ENCODE assay signal across 8 mouse cellular contexts in the genomic region with DNA sequence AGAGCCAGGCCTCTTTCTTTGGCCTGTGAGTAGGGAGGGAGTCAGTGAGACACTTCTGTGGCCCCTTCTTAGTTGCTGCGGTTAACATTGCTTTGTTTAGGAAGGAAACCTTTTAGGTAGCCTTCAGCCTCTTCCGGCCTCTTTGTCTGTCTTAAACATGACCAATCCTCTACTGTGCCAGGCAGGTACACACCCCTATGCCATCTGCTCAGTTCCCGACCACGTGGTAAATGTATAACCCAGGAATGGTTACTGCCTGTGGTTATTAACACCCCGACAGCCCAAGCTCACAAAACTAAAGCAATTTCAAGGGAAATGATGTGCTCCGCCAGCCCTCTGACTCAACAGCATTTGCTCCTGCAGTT. TPM values are rescaled to one million over a fixed set of nuclear protein-coding genes. Genes with fewer than 3 reads are reported as not detected.
A peak's percentile ranks its signal among the peaks of the same experiment; 100 is the strongest.
DNase-seq lines count a peak whose midpoint lies in the region; ATAC-seq and TF ChIP-seq lines count a peak whose summit lies in the region.

No protein-coding gene starts in this region.

- no peaks in the 10 kb centered on the region for H3K36me3 ChIP-seq in E14TG2a.4 (ENCODE audit: insufficient read depth, low read length)
- no peaks in the 10 kb centered on the region for H3K36me3 ChIP-seq in hindbrain, embryonic 13.5 days
- no peaks in the 10 kb centered on the region for H3K36me3 ChIP-seq in limb, embryonic 11.5 days (ENCODE audit: control insufficient read depth, insufficient read depth, low read length)

- peak overlapping the region; percentile 79 for H3K4me3 ChIP-seq in E14TG2a.4 (replicated peaks; ENCODE audit: low read length)
- peak overlapping the region; percentile 59 for H3K4me3 ChIP-seq in hindbrain, embryonic 13.5 days
- H3K4me3 ChIP-seq in limb, embryonic 11.5 days (ENCODE audit: low read depth, low read length): peak overlapping the region; percentile 50

- H3K4me2 ChIP-seq in hindbrain, embryonic 13.5 days: peak overlapping the region; percentile 55
- H3K4me2 ChIP-seq in limb, embryonic 11.5 days (ENCODE audit: low read depth, severe bottlenecking): peak overlapping the region; percentile 51

- ATAC-seq in hindbrain, embryonic 13.5 days (ENCODE audit: low FRiP score): peak; percentile 73
- no peak for ATAC-seq in limb, embryonic 11.5 days (ENCODE audit: insufficient number of reproducible peaks, low FRiP score, low TSS enrichment, low read depth)

- no peaks in the 10 kb centered on the region for H3K27me3 ChIP-seq in E14TG2a.4 (ENCODE audit: insufficient read depth, low read length)
- H3K27me3 ChIP-seq in hindbrain, embryonic 13.5 days: peaks cover 35% of the 10 kb centered on the region
- peaks cover 10% of the 10 kb centered on the region for H3K27me3 ChIP-seq in limb, embryonic 11.5 days (ENCODE audit: control insufficient read depth, insufficient read depth, low read length)

- 19% methylated on average over 6 of the region's 6 CpGs for WGBS in hindbrain, embryonic 13.5 days
- 34% methylated on average over 6 of the region's 6 CpGs for WGBS in limb, embryonic 11.5 days

- peaks cover 2% of the 10 kb centered on the region for H3K4me1 ChIP-seq in E14TG2a.4 (replicated peaks; ENCODE audit: low read depth, low read length)
- no peaks in the 10 kb centered on the region for H3K4me1 ChIP-seq in hindbrain, embryonic 13.5 days (replicated peaks)
- no peaks in the 10 kb centered on the region for H3K4me1 ChIP-seq in limb, embryonic 11.5 days (ENCODE audit: control insufficient read depth, insufficient read depth, low read length)

- peak overlapping the region; percentile 72 for H3K9ac ChIP-seq in hindbrain, embryonic 13.5 days
- peak overlapping the region; percentile 59 for H3K9ac ChIP-seq in limb, embryonic 11.5 days (ENCODE audit: low read length)

- DNase-seq in heart, adult 8-10 months (ENCODE audit: low spot score): peak; percentile 1
- no peak for DNase-seq in heart, adult 11 months
- DNase-seq in cerebellum, postnatal 36 days: peak; percentile 28 to 40
- peak; percentile 22 for DNase-seq in limb, embryonic 11.5 days (ENCODE audit: low spot score)
- DNase-seq in natural killer cell, adult 2 months (ENCODE audit: low spot score in 2 of 2): peak; percentile 6 to 14
- DNase-seq in thymus, postnatal 25 days: no peak

- no peak for TF ChIP-seq CTCF in E14TG2a.4 (conservative IDR thresholded peaks at IDR 0.05; ENCODE audit: low read length)

- no peaks in the 10 kb centered on the region for H3K9me3 ChIP-seq in E14TG2a.4 (ENCODE audit: low read length)
- no peaks in the 10 kb centered on the region for H3K9me3 ChIP-seq in hindbrain, embryonic 13.5 days
- no peaks in the 10 kb centered on the region for H3K9me3 ChIP-seq in limb, embryonic 11.5 days (ENCODE audit: control insufficient read depth, low read length)

- H3K27ac ChIP-seq in hindbrain, embryonic 13.5 days: peak overlapping the region; percentile 78
- no peak overlapping the region for H3K27ac ChIP-seq in limb, embryonic 11.5 days (replicated peaks; ENCODE audit: low read depth, low read length)

RNA-seq across cellular contexts. Expression of a gene that starts 0.8 kb away (rescaled TPM):
- 10 to 100 TPM in 2 of 4 experiments, 1 to 10 TPM in 2; 8.9 to 13.0 (median 10.3) TPM for total RNA-seq in heart, adult 8-10 months (2022)
- polyA plus RNA-seq in hindbrain, embryonic 13.5 days (2015; fragmentation: Nextera tagmentation; extraction: Ambion mirVana): 1.4 and 1.6 TPM in 2 replicates
- 1.4 and 2.1 TPM in 2 replicates for polyA plus RNA-seq in limb, embryonic 11.5 days (2014; fragmentation: Nextera tagmentation; extraction: Ambion mirVana)

Comparison
In these comparisons a context has a peak if more than half of its experiments do, and no peak if none do; other contexts are left out.
1. DNase-seq: peak in heart, adult 8-10 months (single experiment), cerebellum, postnatal 36 days (2 of 2), limb, embryonic 11.5 days (single experiment) and natural killer cell, adult 2 months (2 of 2); none in heart, adult 11 months (single experiment) and thymus, postnatal 25 days (single experiment).
2. Peak in every context shown above with its lines, with median percentiles within 50 percentile points of each other: H3K4me3 ChIP-seq.